Mouse (Mus musculus): ENCODE results near the gene Dzank1. TPM values are rescaled to one million over a fixed set of nuclear protein-coding genes. Genes with fewer than 3 reads are reported as not detected.

Gene Dzank1
- 1 to 10 TPM; 5.2 to 6.2 TPM for total RNA-seq (2021)
- long read RNA-seq, experiment 1, partial matches to known transcripts, result 0 of 1 reads
- long read RNA-seq, experiment 1, other reads (novel, unspliced or antisense), result 1 of 1 reads
- long read RNA-seq, experiment 2, result 0 reads

- DNase-seq (ENCODE audit: low spot score in 2 of 2), result peak; percentile 90 to 92
Measured at GRCm38 (mm10) chr2:144526981-144527820, at the start of gene Dzank1, which contains the start of gene Polr3f. TSS of gene Dzank1 (minus strand) at chr2:144527414. TSS of gene Polr3f (plus strand) at chr2:144527718.

- DNase-seq (ENCODE audit: low spot score in 2 of 2), result peak; percentile 92 to 93
Measured at GRCm38 (mm10) chr2:144555820-144556552, 28.8 kb upstream of the Dzank1 start, which contains the start of gene Sec23b. TSS of gene Sec23b (plus strand) at chr2:144556229.

GRCm38 (mm10) chr2:144555286-144555819, 28.1 kb upstream of the Dzank1 start:
- no peak for DNase-seq (ENCODE audit: low spot score in 2 of 2)

GRCm38 (mm10) chr2:144553905-144554304, 26.7 kb upstream of the Dzank1 start:
- DNase-seq (ENCODE audit: low spot score in 2 of 2), result no peak

- DNase-seq (ENCODE audit: low spot score in 2 of 2), result peak; percentile 36 to 49
Measured at GRCm38 (mm10) chr2:144550529-144550928, 23.3 kb upstream of the Dzank1 start, which contains the start of gene Rbbp9. TSS of gene Rbbp9 (minus strand) at chr2:144550869.

GRCm38 (mm10) chr2:144547559-144547958, 20.3 kb upstream of the Dzank1 start:
- no peak for DNase-seq (ENCODE audit: low spot score in 2 of 2)

- no peak for DNase-seq (ENCODE audit: low spot score in 2 of 2)
Measured at GRCm38 (mm10) chr2:144545481-144545880, 18.3 kb upstream of the Dzank1 start.

- DNase-seq (ENCODE audit: low spot score in 2 of 2), result no peak
Measured at GRCm38 (mm10) chr2:144545061-144545460, 17.8 kb upstream of the Dzank1 start.

GRCm38 (mm10) chr2:144544630-144545029, 17.4 kb upstream of the Dzank1 start:
- no peak for DNase-seq (ENCODE audit: low spot score in 2 of 2)

GRCm38 (mm10) chr2:144543670-144544069, 16.5 kb upstream of the Dzank1 start:
- DNase-seq (ENCODE audit: low spot score in 2 of 2), result no peak

GRCm38 (mm10) chr2:144541246-144541645, 14.0 kb upstream of the Dzank1 start:
- DNase-seq (ENCODE audit: low spot score in 2 of 2), result no peak

- DNase-seq (ENCODE audit: low spot score in 2 of 2), result no peak
Measured at GRCm38 (mm10) chr2:144537123-144537522, 9.9 kb upstream of the Dzank1 start.

GRCm38 (mm10) chr2:144527821-144528174, 584 bp upstream of the Dzank1 start:
- no peak for DNase-seq (ENCODE audit: low spot score in 2 of 2)

GRCm38 (mm10) chr2:144525856-144526255, 1.4 kb downstream of the Dzank1 start:
- DNase-seq (ENCODE audit: low spot score in 2 of 2), result no peak

- no peak for DNase-seq (ENCODE audit: low spot score in 2 of 2)
Measured at GRCm38 (mm10) chr2:144519772-144520171, 7.4 kb downstream of the Dzank1 start.

GRCm38 (mm10) chr2:144514619-144515018, 12.6 kb downstream of the Dzank1 start:
- DNase-seq (ENCODE audit: low spot score in 2 of 2), result no peak

- no peak for DNase-seq (ENCODE audit: low spot score in 2 of 2)
Measured at GRCm38 (mm10) chr2:144502134-144502533, 25.1 kb downstream of the Dzank1 start.

GRCm38 (mm10) chr2:144489342-144489741, 37.9 kb downstream of the Dzank1 start:
- no peak for DNase-seq (ENCODE audit: low spot score in 2 of 2)

GRCm38 (mm10) chr2:144487476-144487875, 39.7 kb downstream of the Dzank1 start:
- DNase-seq (ENCODE audit: low spot score in 2 of 2), result no peak

- no peak for DNase-seq (ENCODE audit: low spot score in 2 of 2)
Measured at GRCm38 (mm10) chr2:144485439-144485838, 41.8 kb downstream of the Dzank1 start.

GRCm38 (mm10) chr2:144484084-144484483, 43.1 kb downstream of the Dzank1 start:
- DNase-seq (ENCODE audit: low spot score in 2 of 2), result no peak

Measured in adrenal gland, adult 18-20 months (tissue).